Mouse (Mus musculus): ENCODE data around the gene Mctp2.

- TF ChIP-seq POLR2A (IDR thresholded peaks at IDR 0.05; ENCODE audit: control insufficient read depth, low read depth, low read length) = no peak
- no peak for TF ChIP-seq CTCF (IDR thresholded peaks at IDR 0.05; ENCODE audit: control insufficient read depth, insufficient read depth, insufficient replicate concordance, low read depth, low read length)
Measured at GRCm38 (mm10) chr7:72115073-72115472, 191.3 kb downstream of the Mctp2 start.

All from testis, adult 2 months (tissue).